Mouse (Mus musculus): ENCODE measurements around the gene Thoc2. TPM values are rescaled to one million over a fixed set of nuclear protein-coding genes. Genes with fewer than 3 reads are reported as not detected.

Gene Thoc2
- total RNA-seq, 1 experiment, result 40.2 TPM

GRCm38 (mm10) chrX:41910471-41910870, 10.0 kb downstream of the Thoc2 start:
- in situ Hi-C loops (cut with MboI; ENCODE audit: low sequenced_read_pairs in 2 of 2, unreplicated experiment in 2 of 2), result no loop called here
- no peak overlapping the region for H3K27ac ChIP-seq (ENCODE audit: insufficient read depth, low read depth, low read length, poor library complexity, severe bottlenecking)

GRCm38 (mm10) chrX:41884759-41885505, 35.5 kb downstream of the Thoc2 start:
- no peaks in the 10 kb centered on the region for H3K4me1 ChIP-seq (ENCODE audit: control insufficient read depth in 2 of 2, insufficient read depth in 2 of 2, low read length in 2 of 2, poor library complexity in 1 of 2)
- no peaks in the 10 kb centered on the region for H3K9me3 ChIP-seq (ENCODE audit: control insufficient read depth, insufficient read depth, low read depth, low read length)
- no peak overlapping the region for H3K27ac ChIP-seq (ENCODE audit: insufficient read depth, low read depth, low read length, poor library complexity, severe bottlenecking)
- no peak overlapping the region for H3K4me3 ChIP-seq (ENCODE audit: insufficient read depth in 1 of 2, low read depth in 1 of 2, low read length in 2 of 2, poor library complexity in 1 of 2, severe bottlenecking in 1 of 2)
- DNase-seq (ENCODE audit: low read depth, low spot score), result no peak
- in situ Hi-C loops (cut with MboI; ENCODE audit: low sequenced_read_pairs in 2 of 2, unreplicated experiment in 2 of 2), result no loop called here
- H3K9ac ChIP-seq (ENCODE audit: insufficient read depth, low read depth, low read length, poor library complexity, severe bottlenecking), result no peak overlapping the region
- TF ChIP-seq MAFK (IDR thresholded peaks at IDR 0.05; ENCODE audit: insufficient read depth, low read depth, low read length) (no peak), ZNF384 (IDR thresholded peaks at IDR 0.05; ENCODE audit: low read depth, low read length) (no peak), CHD2 (IDR thresholded peaks at IDR 0.05; ENCODE audit: low read depth, low read length) (no peak), HCFC1 (IDR thresholded peaks at IDR 0.05; ENCODE audit: borderline replicate concordance, insufficient read depth, low read length) (no peak), ZC3H11A (IDR thresholded peaks at IDR 0.05; ENCODE audit: borderline replicate concordance, low read depth, low read length) (no peak)
- H3K36me3 ChIP-seq (ENCODE audit: control insufficient read depth, insufficient read depth, low read length, poor library complexity, severe bottlenecking), result no peaks in the 10 kb centered on the region

More at GRCm38 (mm10) chrX:41910471-41910870, 10.0 kb downstream of the Thoc2 start:
- Histone ChIP-seq H3K36me3 (ENCODE audit: control insufficient read depth, insufficient read depth, low read length, poor library complexity, severe bottlenecking) (no peaks in the 10 kb centered on the region), H3K4me1 (ENCODE audit: control insufficient read depth in 2 of 2, insufficient read depth in 2 of 2, low read length in 2 of 2, poor library complexity in 1 of 2) (0 out of 4 replicates have a peak, but pooled peaks cover 0 to 1% of the 10 kb centered on the region in 2 experiments), H3K4me3 (ENCODE audit: insufficient read depth in 1 of 2, low read depth in 1 of 2, low read length in 2 of 2, poor library complexity in 1 of 2, severe bottlenecking in 1 of 2) (peak overlapping the region; percentile 94 to 98), H3K9me3 (ENCODE audit: control insufficient read depth, insufficient read depth, low read depth, low read length) (no peaks in the 10 kb centered on the region), H3K9ac (ENCODE audit: insufficient read depth, low read depth, low read length, poor library complexity, severe bottlenecking) (peak overlapping the region; percentile 99; the same call in 1 of the 2 replicates)
- no peak for DNase-seq (ENCODE audit: low read depth, low spot score)
- no peak for TF ChIP-seq MAFK (IDR thresholded peaks at IDR 0.05; ENCODE audit: insufficient read depth, low read depth, low read length)
- no peak for TF ChIP-seq CHD2 (IDR thresholded peaks at IDR 0.05; ENCODE audit: low read depth, low read length)
- no peak for TF ChIP-seq ZNF384 (IDR thresholded peaks at IDR 0.05; ENCODE audit: low read depth, low read length)
- no peak for TF ChIP-seq HCFC1 (IDR thresholded peaks at IDR 0.05; ENCODE audit: borderline replicate concordance, insufficient read depth, low read length)
- TF ChIP-seq ZC3H11A (IDR thresholded peaks at IDR 0.05; ENCODE audit: borderline replicate concordance, low read depth, low read length), result no peak

- Histone ChIP-seq H3K4me3 (ENCODE audit: insufficient read depth in 1 of 2, low read depth in 1 of 2, low read length in 2 of 2, poor library complexity in 1 of 2, severe bottlenecking in 1 of 2) (no peak overlapping the region), H3K9me3 (ENCODE audit: control insufficient read depth, insufficient read depth, low read depth, low read length) (no peaks in the 10 kb centered on the region), H3K36me3 (ENCODE audit: control insufficient read depth, insufficient read depth, low read length, poor library complexity, severe bottlenecking) (no peaks in the 10 kb centered on the region), H3K27ac (ENCODE audit: insufficient read depth, low read depth, low read length, poor library complexity, severe bottlenecking) (no peak overlapping the region), H3K4me1 (ENCODE audit: control insufficient read depth in 2 of 2, insufficient read depth in 2 of 2, low read length in 2 of 2, poor library complexity in 1 of 2) (no peaks in the 10 kb centered on the region), H3K9ac (ENCODE audit: insufficient read depth, low read depth, low read length, poor library complexity, severe bottlenecking) (no peak overlapping the region)
- no peak for DNase-seq (ENCODE audit: low read depth, low spot score)
- in situ Hi-C loops (cut with MboI; ENCODE audit: low sequenced_read_pairs in 2 of 2, unreplicated experiment in 2 of 2), result no loop called here
- TF ChIP-seq CHD2 (IDR thresholded peaks at IDR 0.05; ENCODE audit: low read depth, low read length), result no peak
- TF ChIP-seq ZNF384 (IDR thresholded peaks at IDR 0.05; ENCODE audit: low read depth, low read length), result no peak
These were observed 43.9 kb downstream of the Thoc2 start for GRCm38 (mm10) chrX:41876581-41876980.

- Histone ChIP-seq H3K36me3 (ENCODE audit: control insufficient read depth, insufficient read depth, low read length, poor library complexity, severe bottlenecking) (no peaks in the 10 kb centered on the region), H3K9ac (ENCODE audit: insufficient read depth, low read depth, low read length, poor library complexity, severe bottlenecking) (no peak overlapping the region), H3K4me1 (ENCODE audit: control insufficient read depth in 2 of 2, insufficient read depth in 2 of 2, low read length in 2 of 2, poor library complexity in 1 of 2) (no peaks in the 10 kb centered on the region), H3K4me3 (ENCODE audit: insufficient read depth in 1 of 2, low read depth in 1 of 2, low read length in 2 of 2, poor library complexity in 1 of 2, severe bottlenecking in 1 of 2) (no peak overlapping the region), H3K27ac (ENCODE audit: insufficient read depth, low read depth, low read length, poor library complexity, severe bottlenecking) (no peak overlapping the region), H3K9me3 (ENCODE audit: control insufficient read depth, insufficient read depth, low read depth, low read length) (no peaks in the 10 kb centered on the region)
- no peak for DNase-seq (ENCODE audit: low read depth, low spot score)
- in situ Hi-C loops (cut with MboI; ENCODE audit: low sequenced_read_pairs in 2 of 2, unreplicated experiment in 2 of 2), result no loop called here
- no peak for TF ChIP-seq HCFC1 (IDR thresholded peaks at IDR 0.05; ENCODE audit: borderline replicate concordance, insufficient read depth, low read length)
- TF ChIP-seq MAFK (IDR thresholded peaks at IDR 0.05; ENCODE audit: insufficient read depth, low read depth, low read length), result no peak
- TF ChIP-seq CHD2 (IDR thresholded peaks at IDR 0.05; ENCODE audit: low read depth, low read length), result no peak
These were observed 82.7 kb downstream of the Thoc2 start for GRCm38 (mm10) chrX:41837823-41838222.

- no peaks in the 10 kb centered on the region for H3K4me1 ChIP-seq (ENCODE audit: control insufficient read depth in 2 of 2, insufficient read depth in 2 of 2, low read length in 2 of 2, poor library complexity in 1 of 2)
- in situ Hi-C loops (cut with MboI; ENCODE audit: low sequenced_read_pairs in 2 of 2, unreplicated experiment in 2 of 2), result no loop called here
- H3K9me3 ChIP-seq (ENCODE audit: control insufficient read depth, insufficient read depth, low read depth, low read length), result no peaks in the 10 kb centered on the region
- no peak overlapping the region for H3K9ac ChIP-seq (ENCODE audit: insufficient read depth, low read depth, low read length, poor library complexity, severe bottlenecking)
- no peak overlapping the region for H3K4me3 ChIP-seq (ENCODE audit: insufficient read depth in 1 of 2, low read depth in 1 of 2, low read length in 2 of 2, poor library complexity in 1 of 2, severe bottlenecking in 1 of 2)
- DNase-seq (ENCODE audit: low read depth, low spot score), result no peak
- H3K27ac ChIP-seq (ENCODE audit: insufficient read depth, low read depth, low read length, poor library complexity, severe bottlenecking), result no peak overlapping the region
- TF ChIP-seq ZC3H11A (IDR thresholded peaks at IDR 0.05; ENCODE audit: borderline replicate concordance, low read depth, low read length) (no peak), MAFK (IDR thresholded peaks at IDR 0.05; ENCODE audit: insufficient read depth, low read depth, low read length) (no peak), CHD2 (IDR thresholded peaks at IDR 0.05; ENCODE audit: low read depth, low read length) (no peak)
- no peaks in the 10 kb centered on the region for H3K36me3 ChIP-seq (ENCODE audit: control insufficient read depth, insufficient read depth, low read length, poor library complexity, severe bottlenecking)
These were observed 114.9 kb downstream of the Thoc2 start for GRCm38 (mm10) chrX:41805592-41805991.

Data from ES-E14 (cell line).